Mouse (Mus musculus): ENCODE results near the gene Fam241a. TPM values are rescaled to one million over a fixed set of nuclear protein-coding genes. Genes with fewer than 3 reads are reported as not detected.

Fam241a gene
- total and polyA plus RNA-seq, 3 experiments: 1.6 to 12.7 (median 5.3) TPM

DNA sequence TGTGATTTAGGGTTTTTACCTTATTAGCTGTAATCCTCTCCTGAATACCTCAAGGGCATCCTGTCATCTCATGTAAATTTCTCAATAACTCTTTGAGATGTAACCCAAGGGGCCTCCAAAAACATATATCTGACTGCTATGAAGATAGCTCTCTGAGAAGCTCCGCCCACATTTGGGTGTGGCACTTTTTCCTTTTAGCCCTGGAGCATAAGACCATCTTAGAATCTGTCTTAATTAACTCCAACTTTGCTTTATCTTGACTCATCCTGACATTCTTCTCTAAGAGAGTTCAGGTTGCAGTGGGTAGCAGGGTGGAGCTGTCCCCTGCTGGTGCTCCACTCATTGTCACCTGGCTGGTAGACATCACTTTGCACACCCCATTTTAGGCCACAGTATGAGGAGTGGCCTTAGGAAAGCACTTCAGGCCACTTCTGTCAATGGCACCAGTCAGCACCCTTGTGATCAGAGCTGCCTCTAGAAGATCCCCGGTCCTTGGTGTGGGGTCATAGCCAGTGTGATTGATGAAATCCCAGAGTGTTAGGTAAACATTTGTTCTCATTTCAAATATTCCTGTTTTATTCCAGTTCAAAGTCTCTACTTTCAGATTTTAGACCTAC, 52.7 kb downstream of the Fam241a start:
- Histone ChIP-seq H3K4me2 (ENCODE audit: insufficient read depth, low read depth, poor library complexity, severe bottlenecking) (no peak overlapping the region), H3K27ac (ENCODE audit: insufficient read depth, low read depth) (no peak overlapping the region), H3K4me1 (ENCODE audit: control insufficient read depth in 1 of 2, insufficient read depth in 2 of 2) (peaks cover 0 to 6% of the 10 kb centered on the region in 2 experiments; a peak in 1 of 4 replicates), H3K9ac (ENCODE audit: insufficient read depth, low read depth) (no peak overlapping the region), H3K79me2 (replicated peaks; ENCODE audit: control insufficient read depth, extremely low read depth, insufficient read depth, poor library complexity, severe bottlenecking) (no peaks in the 10 kb centered on the region), H3K4me3 (replicated peaks in 1 of 3; ENCODE audit: low read depth in 2 of 3, low read length in 2 of 3, poor library complexity in 1 of 3) (no peak overlapping the region), H3K9me3 (replicated peaks; ENCODE audit: low read length) (peaks cover 7% of the 10 kb centered on the region), H3K27me3 (replicated peaks) (no peaks in the 10 kb centered on the region), H3K36me3 (replicated peaks in 1 of 2; ENCODE audit: control insufficient read depth in 1 of 2, insufficient read depth in 1 of 2, low read length in 1 of 2) (no peaks in the 10 kb centered on the region)
- in situ Hi-C loops (cut with MboI; ENCODE audit: low pct_ligation_motif_present, low pct_unique_long_range_greater_than_20kb, low sequenced_read_pairs): no loop called here
- TF ChIP-seq NELFE (IDR thresholded peaks at IDR 0.05; ENCODE audit: low read depth, low read length) (no peak), JUN (IDR thresholded peaks at IDR 0.05; ENCODE audit: insufficient read depth, low read depth, low read length) (no peak), CHD2 (IDR thresholded peaks at IDR 0.05; ENCODE audit: low read length) (no peak), GABPA (IDR thresholded peaks at IDR 0.05; ENCODE audit: insufficient replicate concordance, low read depth, low read length) (no peak), CTCF (conservative IDR thresholded peaks at IDR 0.05 in 1 of 2, IDR thresholded peaks at IDR 0.05 in 1 of 2; ENCODE audit: low read depth in 2 of 2, low read length in 2 of 2) (no peak), ETS1 (conservative IDR thresholded peaks at IDR 0.05; ENCODE audit: low read depth, low read length) (no peak), ZNF384 (IDR thresholded peaks at IDR 0.05; ENCODE audit: low read depth, low read length) (no peak), MAX (IDR thresholded peaks at IDR 0.05; ENCODE audit: low read length) (no peak)
- no peak for DNase-seq (ENCODE audit: extremely low read depth)
- dilution Hi-C loops (cut with MboI; ENCODE audit: extremely low pct_ligation_motif_present, extremely low pct_unique_long_range_greater_than_20kb, low sequenced_read_pairs): no loop called here

GRCm38 (mm10) chr3:127841926-127842325, 54.2 kb downstream of the Fam241a start:
- no peak for DNase-seq (ENCODE audit: extremely low read depth)
- Histone ChIP-seq H3K27me3 (replicated peaks) (no peaks in the 10 kb centered on the region), H3K79me2 (replicated peaks; ENCODE audit: control insufficient read depth, extremely low read depth, insufficient read depth, poor library complexity, severe bottlenecking) (peaks cover 2% of the 10 kb centered on the region), H3K27ac (ENCODE audit: insufficient read depth, low read depth) (no peak overlapping the region), H3K4me2 (ENCODE audit: insufficient read depth, low read depth, poor library complexity, severe bottlenecking) (no peak overlapping the region), H3K9me3 (replicated peaks; ENCODE audit: low read length) (peaks cover 7% of the 10 kb centered on the region), H3K4me1 (ENCODE audit: control insufficient read depth in 1 of 2, insufficient read depth in 2 of 2) (peaks cover 0 to 8% of the 10 kb centered on the region in 2 experiments; a peak in 1 of 4 replicates), H3K4me3 (replicated peaks in 1 of 3; ENCODE audit: low read depth in 2 of 3, low read length in 2 of 3, poor library complexity in 1 of 3) (no peak overlapping the region), H3K9ac (ENCODE audit: insufficient read depth, low read depth) (no peak overlapping the region), H3K36me3 (replicated peaks in 1 of 2; ENCODE audit: control insufficient read depth in 1 of 2, insufficient read depth in 1 of 2, low read length in 1 of 2) (no peaks in the 10 kb centered on the region)
- TF ChIP-seq MAFK (IDR thresholded peaks at IDR 0.05; ENCODE audit: insufficient replicate concordance, low read length) (no peak), ELF1 (IDR thresholded peaks at IDR 0.05; ENCODE audit: low read depth, low read length) (no peak)
- dilution Hi-C loops (cut with MboI; ENCODE audit: extremely low pct_ligation_motif_present, extremely low pct_unique_long_range_greater_than_20kb, low sequenced_read_pairs) (no loop called here), in situ Hi-C loops (cut with MboI; ENCODE audit: low pct_ligation_motif_present, low pct_unique_long_range_greater_than_20kb, low sequenced_read_pairs) (no loop called here)

- Histone ChIP-seq H3K4me1 (ENCODE audit: control insufficient read depth in 1 of 2, insufficient read depth in 2 of 2) (peaks cover 4 to 25% of the 10 kb centered on the region in 2 experiments; a peak in 2 of 4 replicates), H3K79me2 (replicated peaks; ENCODE audit: control insufficient read depth, extremely low read depth, insufficient read depth, poor library complexity, severe bottlenecking) (peaks cover 20% of the 10 kb centered on the region), H3K36me3 (replicated peaks in 1 of 2; ENCODE audit: control insufficient read depth in 1 of 2, insufficient read depth in 1 of 2, low read length in 1 of 2) (peaks cover 0 to 25% of the 10 kb centered on the region in 2 experiments), H3K27me3 (replicated peaks) (no peaks in the 10 kb centered on the region), H3K27ac (ENCODE audit: insufficient read depth, low read depth) (no peak overlapping the region), H3K9ac (ENCODE audit: insufficient read depth, low read depth) (peak overlapping the region; percentile 55), H3K9me3 (replicated peaks; ENCODE audit: low read length) (no peaks in the 10 kb centered on the region), H3K4me3 (replicated peaks in 1 of 3; ENCODE audit: low read depth in 2 of 3, low read length in 2 of 3, poor library complexity in 1 of 3) (peak overlapping the region; percentile 35 to 93 (median 56)), H3K4me2 (ENCODE audit: insufficient read depth, low read depth, poor library complexity, severe bottlenecking) (peak overlapping the region; percentile 55)
- TF ChIP-seq MAZ (IDR thresholded peaks at IDR 0.05; ENCODE audit: low read depth, low read length) (no peak), E2F4 (IDR thresholded peaks at IDR 0.05; ENCODE audit: insufficient replicate concordance, low read depth, low read length) (no peak)
- no peak for DNase-seq (ENCODE audit: extremely low read depth)
- in situ Hi-C loops (cut with MboI; ENCODE audit: low pct_ligation_motif_present, low pct_unique_long_range_greater_than_20kb, low sequenced_read_pairs): no loop called here
- dilution Hi-C loops (cut with MboI; ENCODE audit: extremely low pct_ligation_motif_present, extremely low pct_unique_long_range_greater_than_20kb, low sequenced_read_pairs): no loop called here
Measured at GRCm38 (mm10) chr3:127837972-127838644, 58.0 kb downstream of the Fam241a start.
